Mouse (Mus musculus) hematopoietic stem cell, adult 5-6 weeks (primary cell): ENCODE data around the gene Prrc2a. TPM values are rescaled to one million over a fixed set of nuclear protein-coding genes. Genes with fewer than 3 reads are reported as not detected.

Experiments
- ATAC-seq, 2 experiments: fragments of 125-278 bp in 1 of 2; replicated peaks in 1 of 2; 2 replicates each; pipeline ENCODE4 v1.8.0; 2016 to 2017; ENCODE audit warnings: inconsistent platforms in 2 of 2, mild to moderate bottlenecking in 2 of 2, moderate number of reproducible peaks in 2 of 2, low read depth in 1 of 2, moderate TSS enrichment in 1 of 2; ENCODE audit not compliant: low FRiP score in 2 of 2, poor library complexity in 2 of 2, severe bottlenecking in 2 of 2, insufficient read depth in 1 of 2, low TSS enrichment in 1 of 2
- total RNA-seq: library from RNA; stranded (forward); fragments of 172-1452, 232-1000 nt; gene quantifications from 2 replicates; pipeline ENCODE4 v1.2.3, GENCODE M21; 2017

Gene Prrc2a
- total RNA-seq, 1 experiment from 2014 or later, result 65.9 TPM

DNA sequence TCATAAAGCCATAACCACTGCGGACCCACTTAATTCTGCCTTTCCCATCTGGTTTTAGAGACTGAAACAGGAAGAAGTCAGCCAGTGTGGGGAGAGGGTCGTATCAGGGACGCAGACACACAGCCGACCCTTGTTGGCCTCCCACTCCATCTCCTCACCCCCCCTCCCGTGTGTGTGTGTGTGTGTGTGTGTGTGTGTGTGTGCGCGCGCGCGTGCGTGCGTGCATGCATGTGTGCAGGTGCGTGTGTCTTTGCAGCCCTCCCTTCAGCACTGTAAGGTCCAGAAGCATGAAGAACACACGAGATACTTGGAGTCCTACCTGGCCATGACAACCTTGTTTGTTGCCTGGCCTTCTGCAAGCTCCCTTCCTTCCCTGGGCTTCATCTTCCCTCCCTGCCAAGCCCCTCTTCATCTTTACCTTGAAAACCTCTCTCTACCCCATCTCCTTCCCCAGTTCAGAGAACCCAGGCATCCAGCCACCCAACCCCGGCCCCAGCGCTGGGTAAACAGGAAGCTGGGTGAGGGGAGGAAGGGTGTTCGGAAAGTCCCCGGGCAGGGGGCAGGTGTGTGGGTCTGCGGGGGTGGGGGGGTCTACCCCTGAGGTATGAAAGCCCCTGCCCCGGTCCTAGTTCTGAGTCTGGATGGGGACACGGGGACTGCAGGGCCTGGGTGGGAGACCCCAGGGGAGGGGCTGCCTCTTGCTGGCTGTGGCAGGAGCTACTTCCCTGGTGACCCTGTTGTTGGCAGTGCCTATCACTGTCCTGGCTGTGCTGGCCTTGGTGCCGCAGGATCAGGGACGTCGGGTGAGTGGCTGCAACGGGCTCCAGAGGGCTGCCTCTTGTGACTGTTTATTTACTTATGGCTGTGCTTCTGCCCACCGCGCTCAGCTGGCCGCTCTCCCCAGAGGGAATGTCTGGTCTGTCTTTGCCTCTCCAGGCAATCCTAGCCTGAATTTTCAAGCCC is 29.5 kb upstream of the Prrc2a start, which contains the start of gene Ltb:
Gene Ltb (plus strand): TSS at position 559 of the 963 bp plus-strand sequence.
- ATAC-seq, result no peak

DNA sequence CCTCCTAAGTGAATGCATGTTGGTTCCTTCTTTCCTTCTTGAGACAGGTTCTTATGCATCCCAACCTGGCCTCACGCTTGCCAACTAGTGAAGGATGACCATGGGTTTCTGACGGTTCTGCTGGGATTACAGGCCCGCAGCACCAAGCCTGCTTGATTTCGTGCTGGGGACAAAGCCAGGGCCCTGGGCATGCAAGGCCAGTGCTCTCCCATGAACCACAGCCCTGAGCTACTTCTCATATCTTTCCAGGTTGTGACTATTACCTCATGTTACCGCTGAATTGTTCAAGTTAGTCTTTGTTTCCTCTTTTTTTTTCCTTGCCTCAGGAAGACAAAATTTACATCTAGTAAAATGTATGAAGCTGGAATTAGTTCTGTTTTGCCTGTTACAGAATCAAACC is 28.2 kb upstream of the Prrc2a start:
- peak in 1 of 2 experiments; percentile 41; a peak in 2 of 4 replicates for ATAC-seq

DNA sequence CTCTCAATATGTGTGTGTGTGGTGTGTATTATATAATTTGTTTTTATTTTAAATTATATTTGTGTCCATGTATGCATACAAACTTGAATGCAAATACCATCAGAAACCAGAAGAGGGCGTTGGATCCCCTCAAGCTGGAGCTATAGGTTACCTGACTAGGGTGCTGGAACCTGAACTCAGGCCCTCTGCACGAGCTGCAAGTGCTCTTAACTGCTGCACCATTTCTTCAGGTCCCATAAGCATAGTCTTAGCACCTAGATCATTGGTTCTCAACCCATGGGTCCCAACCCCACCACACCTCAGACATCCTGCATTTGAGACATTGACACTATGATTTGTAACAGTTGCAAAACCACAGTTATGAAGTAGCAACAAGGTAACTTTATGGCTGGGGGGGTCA is 27.0 kb upstream of the Prrc2a start:
- ATAC-seq, result no peak

DNA sequence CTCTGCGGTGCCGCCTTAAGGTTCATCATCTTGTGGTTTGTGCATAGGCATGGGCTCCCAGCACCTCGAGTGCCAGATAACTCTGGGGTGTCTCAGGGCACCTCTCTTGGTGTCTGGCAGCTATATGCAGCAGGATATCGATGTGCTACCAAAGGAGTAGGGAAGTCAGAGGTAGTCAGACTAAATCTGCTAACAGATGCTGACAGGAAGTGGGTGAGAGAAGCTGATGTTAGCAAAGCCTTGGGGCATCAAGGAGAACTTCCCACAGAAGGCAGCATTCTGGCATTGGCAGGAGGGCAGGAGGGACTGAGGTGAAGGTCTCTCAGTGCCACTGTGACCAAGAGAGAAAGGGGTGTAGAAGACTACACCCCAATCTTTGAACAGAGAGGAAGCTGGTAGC is 25.4 kb upstream of the Prrc2a start:
- 0 out of 4 replicates have a peak, but pooled peaks have one; percentile 12 to 14 for ATAC-seq

DNA sequence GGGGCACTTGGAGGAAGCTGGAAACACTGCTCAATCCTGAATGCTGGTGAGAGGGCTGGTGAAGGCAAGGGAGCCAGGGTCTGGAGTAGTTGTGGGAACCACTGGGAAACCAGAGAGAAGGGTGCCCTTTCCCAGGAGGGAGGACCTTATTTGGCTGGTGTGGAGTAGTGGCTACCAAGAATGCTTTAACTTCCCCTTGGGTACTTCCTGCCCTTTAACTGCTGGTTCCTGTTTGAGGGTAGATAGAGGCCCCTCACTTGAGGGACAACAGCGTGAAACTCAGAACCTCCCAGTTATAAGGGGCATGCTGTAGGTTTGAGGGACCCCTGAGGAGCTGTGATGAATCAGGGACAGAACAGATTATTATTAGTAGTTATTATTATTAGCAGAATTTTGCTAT is 24.5 kb upstream of the Prrc2a start:
- ATAC-seq, result peak; percentile 38 to 65

DNA sequence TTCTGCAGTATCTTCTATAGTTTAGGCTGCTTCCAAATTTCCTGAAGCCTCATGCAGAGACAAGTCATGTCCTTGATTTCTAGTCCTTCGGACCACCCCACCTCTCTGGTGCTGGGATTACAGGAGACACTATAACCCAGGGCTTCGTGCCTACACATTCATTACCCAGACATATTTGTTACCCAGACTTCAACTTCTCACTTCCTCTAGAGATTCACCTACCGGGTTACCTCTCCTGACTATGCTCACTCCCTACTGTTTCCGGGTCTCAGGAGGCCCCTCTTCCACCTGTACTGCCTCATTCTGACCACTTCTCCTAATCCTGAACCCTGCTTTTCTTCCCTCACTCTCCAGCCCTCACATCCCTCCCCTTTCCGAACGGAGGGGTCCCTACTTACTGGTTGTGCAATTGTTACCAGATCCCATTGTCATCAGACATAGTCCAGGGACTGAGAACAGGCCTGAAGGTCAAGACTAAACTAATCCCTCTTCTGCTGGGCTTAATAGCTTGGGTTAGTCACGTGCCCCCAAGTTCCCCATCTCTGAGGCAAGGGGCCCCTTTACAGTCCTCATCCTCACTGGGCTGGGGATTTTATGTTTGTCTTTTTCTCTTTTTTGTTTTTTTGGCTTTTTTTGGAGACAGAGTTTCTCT is 23.4 kb upstream of the Prrc2a start, which contains the start of gene Lst1:
Gene Lst1 (minus strand): TSS at position 481 of the 652 bp plus-strand sequence.
- ATAC-seq, result no peak; a peak in 1 of 4 replicates

DNA sequence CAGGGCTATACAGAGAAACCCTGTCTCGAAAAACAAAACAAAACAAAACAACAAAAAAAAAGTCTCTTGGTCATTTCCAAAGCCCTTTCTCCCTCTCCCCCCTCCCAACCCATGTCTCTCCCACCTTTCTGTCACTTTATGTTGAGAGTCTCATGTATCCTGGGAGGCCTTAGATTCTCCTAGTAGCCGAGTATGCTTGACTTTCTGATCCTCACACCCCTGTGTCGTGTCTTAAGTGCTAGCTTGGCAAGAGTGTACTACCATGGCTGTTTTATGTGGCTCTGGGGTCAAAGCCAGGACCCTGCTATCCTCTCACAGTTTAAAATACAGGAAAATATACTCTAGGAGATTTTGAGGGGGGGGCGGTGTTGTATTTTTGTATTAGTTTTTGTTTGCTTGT is 22.6 kb upstream of the Prrc2a start:
- ATAC-seq, result no peak

DNA sequence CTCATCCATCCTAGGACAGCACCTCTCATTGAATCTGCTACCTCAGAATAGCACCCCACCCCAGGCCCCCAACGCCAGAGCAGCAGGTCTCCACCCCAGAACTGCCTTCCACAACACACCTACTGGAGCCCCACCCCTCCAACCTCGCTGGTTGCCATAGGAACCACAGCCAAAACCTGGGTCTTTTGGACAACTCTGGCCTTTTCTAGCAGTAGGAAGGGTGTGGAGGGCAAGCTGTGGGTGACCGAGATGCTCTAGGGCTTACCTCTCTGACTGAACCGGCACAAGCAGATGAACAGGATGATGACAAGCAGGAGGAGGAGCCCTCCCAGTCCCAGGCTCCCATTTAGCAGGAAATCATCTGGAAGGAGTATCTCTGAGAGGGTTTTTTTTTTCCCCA is 22.0 kb upstream of the Prrc2a start:
- ATAC-seq, result peak; percentile 46 to 63; a peak in 3 of 4 replicates

DNA sequence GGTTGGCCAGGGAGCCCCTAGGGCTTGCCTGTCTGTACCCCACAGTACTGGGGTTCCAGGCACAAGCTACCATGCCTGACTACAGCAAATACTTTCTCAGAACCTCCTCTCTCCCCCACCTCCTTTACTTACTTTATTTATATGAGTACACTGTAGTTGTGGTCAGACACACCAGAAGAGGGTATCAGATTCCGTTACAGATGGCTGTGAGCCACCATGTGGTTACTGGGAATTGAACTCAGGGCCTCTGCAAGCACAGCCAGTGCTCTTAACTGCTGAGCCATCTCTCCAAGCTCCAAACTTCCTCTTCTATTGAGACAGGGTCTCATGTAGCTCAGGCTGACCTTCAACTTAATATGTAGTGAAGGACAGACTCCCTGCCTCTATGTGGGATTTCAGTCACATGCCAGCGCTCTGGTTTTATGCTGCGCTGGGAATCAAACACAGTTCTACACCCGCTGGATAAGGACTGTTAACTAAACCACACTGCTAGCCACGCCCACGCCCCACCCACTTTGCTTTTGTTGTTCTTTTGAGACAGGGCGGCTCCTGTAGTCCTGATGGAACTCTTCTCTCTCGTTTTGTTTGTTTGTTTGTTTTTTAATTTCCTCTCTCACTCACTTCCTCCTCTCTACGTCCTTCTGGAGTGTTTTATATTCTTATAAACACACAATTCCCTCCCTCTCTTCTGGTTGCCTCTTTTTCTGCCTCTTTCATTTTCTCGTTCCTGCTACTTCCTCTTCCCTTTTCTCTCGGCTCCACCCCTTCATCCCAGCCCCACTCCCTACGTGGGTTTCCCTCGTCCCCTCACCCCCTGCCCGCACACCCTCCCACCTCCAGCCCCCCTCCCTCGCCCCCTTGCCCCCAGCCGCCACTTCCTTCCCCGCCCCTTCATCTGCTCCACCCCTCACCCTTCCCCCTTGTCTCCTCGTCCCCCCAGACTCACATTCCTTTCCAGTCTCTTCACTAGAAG is 21.2 kb upstream of the Prrc2a start:
- peak; percentile 42 to 54; a peak in 3 of 4 replicates for ATAC-seq

DNA sequence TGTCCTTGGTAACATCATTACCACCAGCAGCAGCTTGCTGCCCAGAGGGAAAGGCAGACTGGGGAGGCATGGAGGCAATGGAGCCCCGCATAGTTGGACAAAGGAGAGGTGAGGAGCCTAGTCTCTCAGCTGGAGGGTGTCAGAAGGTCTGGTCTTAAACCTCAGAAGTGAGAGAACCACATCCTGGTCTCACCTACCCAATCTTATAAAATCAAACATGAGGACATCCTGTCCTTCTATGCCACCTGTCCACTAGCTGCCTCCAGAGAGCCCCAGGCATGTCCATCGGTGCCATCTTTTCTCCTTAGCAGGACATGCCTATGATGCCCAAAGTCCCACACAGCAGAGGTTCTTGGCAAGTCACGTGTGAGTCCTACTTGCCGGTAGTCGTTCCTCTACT is 15.4 kb upstream of the Prrc2a start:
- no peak for ATAC-seq

DNA sequence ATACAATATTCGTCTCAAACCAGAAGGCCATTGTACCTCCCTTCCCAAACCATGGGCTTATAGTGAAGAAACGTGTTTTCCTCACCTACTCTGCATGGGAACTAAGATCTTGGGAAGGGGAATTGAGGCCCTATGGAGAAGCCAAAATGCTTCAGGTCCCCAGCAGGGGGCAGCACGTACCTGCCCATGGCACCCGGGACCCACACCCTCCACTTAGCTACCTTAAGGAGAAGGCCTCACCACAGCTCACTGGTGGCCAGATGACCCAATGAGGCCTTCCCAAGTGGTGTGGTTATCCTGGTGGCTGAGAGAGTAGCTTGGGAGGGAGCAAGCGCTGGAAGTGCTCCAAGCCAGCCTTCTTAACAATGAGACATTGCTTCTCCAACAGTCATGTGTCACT is 13.8 kb upstream of the Prrc2a start:
- peak; percentile 49 to 96 for ATAC-seq

DNA sequence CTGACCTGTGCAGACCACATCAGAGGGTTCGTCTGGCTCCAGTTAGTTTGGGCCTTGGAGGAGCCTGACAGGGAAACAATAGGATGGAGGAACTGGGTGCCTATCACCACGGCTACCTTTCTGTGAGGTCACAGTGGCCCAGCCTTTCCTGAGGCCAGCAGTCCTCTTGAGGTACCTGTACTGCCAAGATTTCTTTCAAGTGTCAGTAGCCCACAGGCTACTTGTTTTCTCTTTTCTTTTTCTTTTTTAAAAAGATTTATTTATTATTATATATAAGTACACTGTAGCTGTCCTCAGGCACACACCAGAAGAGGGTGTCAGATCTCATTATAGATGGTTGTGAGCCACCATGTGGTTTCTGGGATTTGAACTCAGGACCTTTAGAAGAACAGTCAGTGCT is 11.3 kb upstream of the Prrc2a start, which contains the start of gene Aif1:
Gene Aif1 (minus strand): TSS at position 101 of the 400 bp plus-strand sequence.
- ATAC-seq, result no peak

DNA sequence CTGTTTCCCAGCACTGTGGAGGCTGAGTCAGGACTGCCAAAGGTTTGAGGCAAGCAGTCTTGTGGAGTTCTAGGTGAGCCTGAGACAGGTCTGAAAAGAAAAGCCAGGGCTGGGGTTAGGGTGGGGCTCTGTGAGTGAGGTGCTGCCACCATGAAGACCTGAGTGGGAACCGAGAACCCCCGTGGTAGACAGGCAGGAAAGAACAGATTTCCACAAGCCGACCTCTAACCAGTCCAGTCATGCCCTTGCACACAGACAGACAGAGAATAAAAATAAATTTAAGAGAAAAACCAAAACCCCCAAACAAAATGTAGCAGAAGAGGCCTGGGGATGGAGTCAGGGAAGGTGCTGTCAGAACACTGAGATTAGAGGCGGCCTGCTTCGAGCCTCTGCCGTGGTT is 10.7 kb upstream of the Prrc2a start:
- no peak for ATAC-seq

DNA sequence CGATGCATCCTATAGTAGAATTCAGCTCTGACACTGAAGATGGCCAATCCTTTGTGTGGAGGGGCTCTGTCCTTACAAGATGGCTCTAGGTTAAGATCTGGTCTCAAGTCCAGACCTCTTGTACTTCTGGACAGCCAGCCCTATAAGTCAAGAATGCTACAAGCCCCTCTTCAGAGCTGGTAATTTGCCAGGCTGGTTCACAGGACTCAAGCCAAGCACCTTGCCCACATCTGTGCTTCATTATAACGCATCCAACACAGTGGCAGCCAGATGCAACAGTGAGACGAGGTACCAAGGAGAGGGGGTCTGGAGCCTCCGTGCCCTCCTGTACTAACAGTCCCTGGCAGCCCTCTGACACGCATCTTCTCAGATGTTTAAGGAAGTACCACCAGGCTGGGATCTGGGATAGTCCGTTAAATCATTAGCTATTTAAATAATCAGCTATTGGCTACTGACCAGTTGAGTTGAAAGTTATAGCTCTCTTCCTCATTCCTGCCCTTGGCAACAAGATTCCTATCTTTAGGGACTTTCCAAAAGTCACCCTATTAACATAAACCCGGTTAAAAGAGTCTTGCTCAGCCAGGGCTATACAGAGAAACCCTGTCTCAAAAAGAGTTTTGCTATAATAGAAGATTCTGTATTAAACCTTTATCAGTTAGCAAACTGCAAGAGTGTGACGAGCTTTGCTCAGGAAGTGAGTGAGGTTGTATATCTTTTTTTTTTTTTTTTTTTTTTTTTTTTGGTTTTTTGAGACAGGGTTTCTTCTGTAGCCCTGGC is 9.7 kb upstream of the Prrc2a start:
- no peak for ATAC-seq

DNA sequence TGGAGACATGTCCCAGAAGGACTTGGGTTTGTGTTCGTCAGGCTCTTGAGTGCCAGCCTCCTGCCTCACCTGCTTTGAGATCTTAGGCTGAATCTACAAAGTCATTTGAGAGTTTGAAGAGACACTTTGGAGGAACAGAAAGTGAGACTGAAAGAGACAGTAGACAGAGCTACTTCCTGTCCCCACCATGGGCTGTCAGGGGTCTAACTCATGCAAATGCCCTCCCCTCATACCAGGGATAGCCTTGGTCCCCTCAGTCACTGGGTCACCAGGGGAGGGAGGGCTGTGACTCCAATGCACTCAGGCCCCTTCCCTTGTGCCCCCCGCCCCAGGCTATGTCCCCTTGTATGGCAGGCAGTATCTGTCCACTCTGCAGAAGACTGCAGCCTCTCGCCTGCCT is 8.6 kb upstream of the Prrc2a start:
- no peak for ATAC-seq

DNA sequence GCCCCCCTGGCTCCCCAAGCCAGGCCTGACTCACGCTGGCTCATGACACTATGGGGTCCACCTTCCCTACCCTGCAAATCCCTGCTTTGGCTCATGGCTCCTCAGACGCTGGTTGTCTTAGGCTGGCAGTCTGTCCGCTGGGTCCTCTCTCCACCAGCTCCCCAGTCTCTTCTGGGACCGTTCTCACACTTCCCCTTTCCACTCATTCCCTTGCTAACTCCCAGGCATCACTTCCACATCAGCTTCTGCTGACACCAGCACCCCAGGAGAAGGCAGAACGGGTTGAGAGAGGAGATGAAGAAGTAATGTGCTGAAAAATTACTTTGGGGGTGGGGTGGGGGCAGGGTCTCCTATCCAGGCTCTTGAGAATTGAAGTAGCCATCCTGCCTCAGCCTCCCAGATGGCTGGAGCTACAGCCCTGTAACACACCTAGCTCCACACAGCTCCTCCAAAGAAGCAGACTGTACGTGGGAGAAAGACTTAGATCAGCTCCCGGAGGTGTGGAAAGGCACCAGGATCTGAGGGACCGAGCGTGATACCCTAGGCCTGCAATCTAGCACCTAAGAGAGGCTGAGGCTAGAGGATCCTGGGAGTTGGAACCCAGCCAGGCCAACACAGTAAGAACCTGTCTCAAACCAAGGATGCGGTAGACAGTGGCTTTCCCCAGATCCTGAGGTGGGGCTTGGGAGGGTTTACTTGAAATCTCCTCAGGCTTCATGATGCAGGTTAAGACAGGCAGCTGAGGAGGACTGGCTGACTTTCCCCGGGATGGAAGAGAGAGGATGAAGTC is 7.9 kb upstream of the Prrc2a start:
- peak in 1 of 2 experiments; percentile 52; a peak in 1 of 4 replicates for ATAC-seq
